Mouse (Mus musculus): ENCODE measurements around the gene Aurka.

Gene Aurka

DNA sequence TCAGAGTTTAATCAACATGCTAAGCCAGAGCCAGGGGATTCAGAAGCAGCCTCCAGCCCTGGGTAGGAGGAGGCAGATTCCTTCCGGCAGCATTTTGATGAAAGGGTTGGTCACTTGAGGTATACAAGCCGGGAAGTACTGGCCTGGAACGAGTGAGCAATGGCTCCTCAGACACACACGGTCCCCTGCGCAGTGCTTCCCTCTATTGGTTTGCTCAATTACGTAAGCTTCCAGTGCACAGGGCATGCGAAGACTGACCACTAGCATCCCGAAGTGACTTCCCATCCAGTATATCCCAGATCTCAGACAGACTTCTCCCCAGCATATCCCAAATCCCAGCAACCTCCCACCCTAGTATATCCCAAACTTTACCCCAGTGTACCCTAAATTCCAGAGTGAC, 42.1 kb downstream of the Aurka start:
- DNase-seq: no peak

DNA sequence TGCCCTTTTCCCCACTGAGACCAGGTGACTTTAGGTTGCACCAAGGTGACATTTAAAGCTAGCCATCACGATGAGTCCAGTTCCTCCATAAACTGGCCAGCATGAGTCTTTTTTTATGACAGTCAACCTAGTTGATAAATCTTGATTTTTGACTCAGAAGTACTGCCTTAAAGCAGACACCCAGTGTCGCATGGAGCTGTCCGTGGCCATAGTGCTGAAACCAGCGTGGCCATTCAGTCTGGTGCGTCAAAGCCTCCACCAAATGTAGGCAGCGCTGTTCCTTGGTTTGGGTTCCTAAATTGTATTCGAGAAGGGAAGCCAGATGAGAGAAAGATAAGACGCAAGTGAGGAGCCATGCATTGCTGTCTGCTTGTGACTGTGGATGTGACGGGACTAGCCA, 49.5 kb downstream of the Aurka start:
- DNase-seq: peak in 1 of 2 experiments; percentile 47

DNA sequence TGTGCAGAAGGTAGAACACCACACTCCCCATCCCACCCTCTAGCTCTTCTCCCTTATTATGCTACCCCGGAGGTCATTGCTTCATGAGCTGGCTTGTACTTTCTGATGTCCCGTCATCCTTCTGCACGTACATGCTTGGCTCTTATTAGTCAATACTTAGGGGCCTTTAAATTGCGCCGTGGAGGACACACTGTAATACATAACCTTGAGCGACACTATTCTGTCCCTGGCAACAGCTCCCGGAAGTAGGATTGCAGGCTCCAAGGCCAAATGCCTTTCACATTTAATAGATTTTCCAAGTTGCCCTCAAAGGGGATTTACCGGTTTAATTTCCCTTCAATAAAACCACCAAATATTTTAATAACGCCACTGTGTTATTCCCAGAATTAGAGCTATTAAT, 58.6 kb downstream of the Aurka start:
- DNase-seq: no peak

DNA sequence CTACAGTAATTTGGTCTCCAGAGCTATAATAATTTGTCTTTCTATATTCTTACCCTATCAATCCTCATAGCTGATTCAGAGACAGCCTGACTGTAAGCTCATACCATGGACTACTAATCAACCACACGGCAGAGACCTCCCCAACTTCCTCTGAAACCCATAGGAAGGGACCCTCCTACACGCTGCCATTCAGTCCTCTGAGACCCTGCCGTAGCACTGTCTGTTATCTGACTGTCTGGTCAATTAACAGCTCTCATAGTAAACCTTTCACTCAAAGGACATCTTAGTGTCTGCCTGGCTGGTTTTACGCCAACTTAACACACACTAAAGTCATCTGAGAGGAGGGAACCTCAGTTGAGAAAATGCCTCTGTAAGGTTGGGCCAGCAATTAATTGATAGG, 63.8 kb downstream of the Aurka start:
- DNase-seq: no peak
